Mouse (Mus musculus): ENCODE results near the gene 2310022B05Rik.

- TF ChIP-seq CTCF (conservative IDR thresholded peaks at IDR 0.05; ENCODE audit: low read length) (no peak), POU5F1 (IDR thresholded peaks at IDR 0.05; ENCODE audit: borderline replicate concordance, low read length) (no peak), NANOG (IDR thresholded peaks at IDR 0.05; ENCODE audit: borderline replicate concordance, low read length) (no peak)
Observed at GRCm38 (mm10) chr8:124701023-124701422, 37.9 kb upstream of the 2310022B05Rik start.
